Mouse (Mus musculus) heart, postnatal 0 days (tissue): ENCODE data around the gene P2ry1.

Experiments
- CTCF ChIP-seq: IDR thresholded peaks from 2 replicates; pipeline ENCODE4 v1.5.1; 2016; ENCODE audit warnings: antibody characterized with exemption, control low read depth, low read depth
- EP300 ChIP-seq: IDR thresholded peaks from 2 replicates; pipeline ENCODE4 v1.6.1; 2016; ENCODE audit warnings: antibody characterized with exemption, low read depth

GRCm38 (mm10) chr3:61002587-61003501 lies at the start of gene P2ry1:
- TF ChIP-seq EP300, result no peak
- no peak for TF ChIP-seq CTCF
